Mouse (Mus musculus) kidney, postnatal 25 days (tissue): ENCODE measurements around the gene Borcs5.
"Not testable (repeated sequence)": the region's sequence is repeated elsewhere in the genome, so short reads cannot be mapped to it uniquely, and the experiment has no call there.

Source experiments
- DNase-seq, 2 experiments: peaks; one replicate each; pipeline ENCODE4 v3.0.0; 2021; ENCODE audit warnings: mixed read lengths in 2 of 2

Borcs5 gene

DNA sequence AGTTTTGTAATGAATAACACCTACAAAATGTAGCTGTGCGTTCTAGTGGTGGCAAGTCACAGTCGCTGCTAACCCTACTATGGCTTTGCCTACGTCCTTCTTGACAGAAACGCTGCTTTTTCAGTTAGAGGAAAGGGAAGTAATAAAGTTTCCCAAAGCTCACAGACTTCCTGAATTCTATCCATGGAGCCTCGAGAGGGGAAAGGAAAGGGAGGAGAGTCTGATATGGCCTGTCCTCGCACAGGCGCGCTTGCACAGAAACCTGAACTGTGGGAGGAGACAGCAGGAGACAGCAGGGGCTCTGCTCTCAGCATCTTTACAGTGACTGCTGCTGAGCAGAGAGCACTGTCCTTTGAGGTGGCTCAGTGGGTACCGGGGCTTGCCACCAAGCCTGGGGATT is 8.9 kb upstream of the Borcs5 start:
- peak in 1 of 2 experiments; percentile 54 for DNase-seq

DNA sequence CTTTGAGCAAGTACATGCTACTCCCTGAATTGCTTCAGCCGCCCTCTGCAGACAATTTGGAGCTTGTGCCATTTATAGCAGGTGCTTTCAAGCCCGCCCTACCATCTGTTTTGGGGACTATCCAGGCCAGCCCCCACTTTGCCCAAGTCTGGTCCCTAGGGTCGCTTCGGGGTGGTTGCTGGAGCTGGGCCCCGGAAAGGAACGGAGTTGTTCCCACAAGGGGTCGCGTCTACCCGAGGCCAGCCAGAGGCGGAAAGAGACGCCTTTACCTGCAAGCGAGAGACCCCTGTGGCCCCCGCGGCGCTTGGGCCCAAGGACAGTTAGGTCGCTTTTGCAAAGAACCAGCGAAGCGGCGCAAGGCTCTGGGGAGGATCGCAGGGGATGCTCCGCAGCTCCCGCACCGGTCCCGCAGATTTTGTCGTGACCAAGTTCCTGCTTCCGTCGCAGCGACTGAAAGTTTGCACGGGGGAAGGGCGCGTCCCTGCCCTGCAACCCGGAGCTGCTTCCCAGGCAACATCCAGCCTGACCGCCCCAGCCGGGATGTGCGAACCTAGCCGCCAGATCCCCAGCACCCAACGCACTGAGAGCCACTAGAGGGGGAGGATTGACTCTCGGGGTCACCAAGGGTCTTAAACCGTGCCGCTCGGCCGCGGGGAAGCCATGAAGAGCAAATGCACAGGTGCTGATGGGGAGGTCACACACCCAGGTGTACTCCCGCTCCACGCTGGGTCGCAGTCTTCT is 7.2 kb upstream of the Borcs5 start, which contains the start of gene Mansc1:
TSS of gene Mansc1 (minus strand) at position 542 of the 741 bp plus-strand sequence.
- DNase-seq = peak; percentile 69 to 80

DNA sequence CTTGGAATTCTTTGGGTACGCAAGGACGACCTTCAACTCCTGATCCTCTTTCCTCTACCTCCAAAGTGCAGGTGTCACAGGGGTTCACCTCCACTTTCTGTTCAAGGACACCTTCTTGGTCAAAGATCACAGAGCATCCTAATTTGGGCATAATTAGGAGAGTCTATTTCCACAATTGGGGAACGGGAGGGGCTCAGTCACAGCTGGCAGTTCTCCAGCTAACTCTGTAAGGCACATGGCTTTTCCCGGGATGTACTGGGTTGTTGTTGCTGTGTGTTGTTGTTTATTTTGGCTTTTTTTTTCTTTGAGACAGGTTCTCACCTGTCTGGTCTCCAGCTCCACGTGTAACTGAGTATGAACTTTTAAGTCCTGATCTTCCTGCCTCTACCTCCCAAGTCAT is 6.6 kb upstream of the Borcs5 start:
- peak in 1 of 2 experiments; percentile 19 for DNase-seq

DNA sequence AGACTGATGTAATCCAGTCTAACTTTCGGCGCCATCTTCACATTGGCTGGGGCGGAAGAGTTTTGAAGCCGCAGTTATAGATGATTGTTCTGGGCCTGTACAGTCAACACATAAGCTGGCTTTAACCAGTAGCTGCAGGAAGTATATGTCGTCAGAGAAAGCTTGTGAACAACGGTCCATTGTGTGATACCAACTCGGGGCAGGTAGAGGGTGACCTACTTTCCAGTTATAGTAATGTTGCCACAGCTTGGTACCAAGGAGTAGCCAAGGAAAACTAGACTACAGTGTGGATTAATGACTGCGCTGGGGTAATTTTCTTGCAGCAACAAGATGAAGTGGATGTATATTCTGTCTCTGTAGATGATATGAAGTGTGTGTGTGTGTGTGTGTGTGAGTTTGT is 5.8 kb upstream of the Borcs5 start:
- DNase-seq = no peak

DNA sequence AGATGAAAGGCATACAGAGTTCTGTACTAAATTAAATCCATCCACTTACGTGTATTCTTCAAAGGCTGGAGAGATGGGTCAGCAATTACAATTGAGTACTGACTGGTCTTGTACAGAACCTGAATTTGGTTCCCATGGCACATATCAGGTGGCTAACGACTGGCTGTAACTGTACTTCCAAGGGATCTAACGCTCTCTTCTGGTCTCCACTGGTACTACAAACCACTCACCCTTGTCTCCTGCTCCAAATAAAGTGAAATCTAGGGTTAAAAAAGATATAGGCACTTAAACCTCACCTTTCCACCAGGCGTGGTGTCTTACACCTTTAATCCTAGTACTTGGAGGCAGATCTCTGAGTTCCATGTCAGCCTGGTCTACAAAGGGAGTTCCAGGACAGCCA is 2.8 kb upstream of the Borcs5 start:
- no peak for DNase-seq

DNA sequence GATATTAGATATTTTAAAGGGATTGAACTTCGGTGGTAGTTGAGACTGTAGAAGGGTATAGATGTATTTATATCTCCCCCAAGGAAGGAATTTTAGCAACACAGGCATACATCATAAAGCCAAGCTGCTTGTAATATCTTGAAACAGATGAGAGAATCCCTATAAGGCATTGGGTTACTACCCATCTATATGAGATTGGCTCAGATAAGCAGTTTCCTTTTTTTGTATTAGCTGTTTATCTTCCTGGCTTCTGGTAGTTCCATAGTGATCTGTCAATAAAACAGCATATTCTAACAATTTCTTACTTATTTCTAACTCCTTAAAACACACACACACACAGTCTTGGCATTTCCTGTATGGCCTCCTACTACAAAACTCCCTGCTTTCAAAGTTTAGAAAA is 590 bp downstream of the Borcs5 start:
- DNase-seq = no peak

DNA sequence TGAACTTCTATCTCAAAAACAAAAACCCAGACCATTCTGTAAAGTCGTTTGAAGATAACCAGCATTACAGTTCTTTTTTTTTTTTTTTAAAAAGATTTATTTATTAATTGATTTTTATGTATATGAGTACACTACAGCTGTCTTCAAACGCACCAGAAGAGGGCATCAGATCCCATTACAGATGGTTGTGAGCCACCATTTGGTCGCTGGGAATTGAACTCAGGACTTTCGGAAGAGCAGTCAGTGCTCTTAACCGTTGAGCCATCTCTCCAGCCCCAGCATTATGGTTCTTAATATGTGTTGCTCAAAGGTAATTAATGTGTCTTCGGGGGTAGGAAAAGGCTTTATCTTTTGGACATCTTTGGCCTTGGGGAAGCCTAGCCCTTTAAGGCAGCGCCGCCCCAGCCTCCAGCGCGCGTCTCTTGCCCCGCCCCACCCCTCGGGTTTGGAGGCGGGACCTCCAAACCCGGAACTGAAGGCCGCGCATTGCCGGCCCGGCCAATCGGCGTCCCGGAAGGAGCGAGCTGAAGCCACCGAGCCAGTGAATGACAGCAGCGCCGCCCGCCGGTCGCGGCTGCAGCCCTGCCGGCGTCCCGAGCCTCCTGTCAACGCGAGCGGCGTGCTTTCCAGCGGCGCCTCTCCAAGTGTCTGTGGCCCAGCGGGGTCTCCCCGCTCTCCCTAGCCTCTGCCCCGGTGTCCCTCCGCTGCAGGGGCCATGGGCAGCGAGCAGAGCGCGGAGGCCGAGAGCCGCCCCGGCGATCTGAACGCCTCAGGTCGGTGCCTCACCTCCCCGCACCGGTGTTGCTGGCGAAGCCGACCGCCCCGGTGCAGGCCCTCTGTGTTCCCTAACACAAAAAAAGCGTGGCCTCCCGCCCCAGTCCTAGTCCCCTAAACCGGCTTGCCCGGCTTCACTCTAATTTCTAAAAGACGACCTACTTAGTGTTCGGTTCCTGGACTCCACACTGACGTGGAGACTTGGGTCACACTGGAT is 1.5 kb downstream of the Borcs5 start:
- peak; percentile 94 to 97 for DNase-seq

DNA sequence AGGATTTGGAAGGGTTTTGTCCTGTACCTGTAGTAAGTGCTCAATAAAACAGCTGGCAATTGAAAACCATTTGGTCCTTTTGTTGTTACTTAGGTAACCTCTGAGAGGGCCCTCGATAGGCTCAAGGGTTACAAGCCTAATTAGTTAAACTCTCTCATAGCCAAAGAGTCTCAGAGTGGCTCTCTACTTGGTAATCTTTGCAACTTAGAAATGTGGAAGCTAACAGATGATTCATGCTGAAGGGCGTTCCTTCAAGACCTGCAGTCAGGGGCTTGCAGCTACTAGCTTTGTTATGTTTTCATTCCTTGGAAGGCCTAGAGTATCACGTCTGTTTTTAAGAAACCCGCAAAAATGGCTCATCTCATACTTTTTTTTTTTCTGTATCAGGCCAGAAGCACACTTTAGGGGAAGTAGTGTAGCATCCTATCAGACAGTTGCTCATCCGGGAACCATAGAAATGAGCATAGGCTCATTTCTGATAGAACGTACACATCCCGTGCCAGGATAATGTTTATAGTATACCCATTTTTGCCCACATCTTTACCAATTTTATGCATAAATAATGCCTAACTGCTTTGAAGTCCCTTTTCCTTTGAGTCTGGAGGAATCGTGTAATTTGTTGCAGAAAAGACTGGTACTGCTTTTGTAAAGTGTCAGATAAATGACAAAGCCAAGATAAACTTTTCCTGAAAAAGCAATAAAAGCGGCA is 2.6 kb downstream of the Borcs5 start:
- DNase-seq = no peak

DNA sequence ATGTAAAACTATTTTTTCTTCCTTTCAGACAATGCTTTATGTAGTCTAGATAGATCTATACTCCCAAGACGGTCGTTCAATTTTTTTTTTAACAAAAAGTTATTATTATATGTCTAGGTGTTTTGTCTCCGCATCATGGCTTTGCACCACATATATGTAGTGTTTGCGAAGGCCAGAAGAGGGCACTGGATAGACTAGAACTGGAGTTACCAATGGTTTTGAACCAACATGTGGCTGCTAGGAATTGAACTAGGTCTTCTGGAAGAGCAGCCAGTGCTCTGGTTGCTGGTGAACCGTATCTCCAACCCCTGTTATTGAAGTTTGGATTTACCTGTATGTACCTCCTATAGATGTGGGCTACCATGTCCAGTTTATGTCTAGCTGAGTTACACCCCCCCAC is 4.0 kb downstream of the Borcs5 start:
- no peak for DNase-seq

DNA sequence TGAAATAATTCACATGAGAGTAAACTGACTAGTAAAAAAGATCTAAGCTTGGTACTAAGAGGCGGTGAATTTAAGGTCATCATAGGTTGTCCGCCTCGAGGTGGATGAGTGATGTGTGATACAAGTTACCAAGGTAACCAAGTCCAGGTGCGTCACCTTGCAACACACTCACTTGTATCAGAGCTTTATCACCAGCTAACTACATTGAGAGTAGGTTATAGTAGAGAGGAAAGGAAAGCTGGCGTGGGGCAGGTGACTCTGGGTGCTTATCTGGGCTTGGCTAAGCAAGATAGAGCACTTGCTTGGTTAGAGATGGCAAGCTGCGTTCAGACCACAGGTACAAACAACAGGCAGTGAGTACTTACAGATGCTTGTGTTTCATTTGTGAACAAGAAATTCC is 7.5 kb downstream of the Borcs5 start:
- no peak for DNase-seq

DNA sequence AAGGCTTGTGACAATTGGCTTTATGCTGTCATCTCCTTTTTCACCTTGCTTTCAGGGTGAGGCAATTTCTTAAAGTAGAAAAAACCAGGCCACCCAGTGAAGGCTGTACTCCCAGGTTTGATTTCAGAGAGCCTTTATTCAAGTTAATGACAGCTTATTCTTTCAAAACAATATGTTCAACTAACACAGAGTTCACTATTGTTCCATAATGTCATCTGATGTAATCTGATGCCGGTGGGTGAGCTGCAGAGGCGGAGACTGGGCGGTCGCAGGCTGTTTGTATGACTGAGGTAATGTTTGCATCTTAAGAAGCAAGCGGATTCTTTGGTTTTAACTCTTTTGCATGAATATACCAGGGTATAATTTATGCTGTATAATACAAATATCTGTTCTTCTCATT is 8.3 kb downstream of the Borcs5 start:
- DNase-seq = no peak

DNA sequence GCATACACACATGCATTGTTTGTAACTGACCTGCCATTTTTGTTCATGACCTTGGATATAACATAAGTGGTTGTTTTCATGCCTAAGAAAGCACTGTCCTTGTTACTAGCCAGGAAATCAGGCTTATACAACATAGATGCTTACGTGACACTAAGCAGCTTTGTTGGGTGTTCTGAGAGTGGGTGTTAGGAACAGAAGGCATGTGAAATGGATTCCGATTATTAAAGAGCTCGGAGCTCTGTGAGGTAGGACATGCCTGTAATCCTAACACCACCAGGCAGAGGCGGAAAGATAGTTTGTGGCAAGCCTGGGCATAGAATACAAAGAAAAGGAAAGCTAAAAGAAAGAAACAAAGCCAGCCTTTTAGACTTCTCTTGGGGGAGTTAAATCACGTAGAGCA is 9.0 kb downstream of the Borcs5 start:
- DNase-seq = no peak

DNA sequence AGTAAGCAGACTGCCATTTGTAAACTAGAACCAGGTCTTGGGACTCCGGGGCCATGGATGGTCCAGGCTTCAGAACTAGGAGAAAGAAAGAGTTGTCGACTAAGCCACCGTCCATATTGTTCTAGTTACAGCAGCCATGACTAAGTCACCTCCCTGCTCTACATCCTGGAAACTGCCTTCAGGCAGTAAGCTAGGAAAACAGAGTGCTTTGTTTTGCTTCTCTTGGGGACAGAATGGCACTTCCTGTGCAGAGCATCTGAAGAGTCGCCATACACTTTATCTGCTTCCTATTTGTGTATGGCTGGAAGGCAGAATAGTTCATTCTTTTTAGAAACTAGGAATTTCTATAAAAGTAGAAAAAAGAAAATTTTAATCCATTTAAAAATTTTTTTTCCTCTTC is 17.2 kb downstream of the Borcs5 start:
- DNase-seq = no peak

DNA sequence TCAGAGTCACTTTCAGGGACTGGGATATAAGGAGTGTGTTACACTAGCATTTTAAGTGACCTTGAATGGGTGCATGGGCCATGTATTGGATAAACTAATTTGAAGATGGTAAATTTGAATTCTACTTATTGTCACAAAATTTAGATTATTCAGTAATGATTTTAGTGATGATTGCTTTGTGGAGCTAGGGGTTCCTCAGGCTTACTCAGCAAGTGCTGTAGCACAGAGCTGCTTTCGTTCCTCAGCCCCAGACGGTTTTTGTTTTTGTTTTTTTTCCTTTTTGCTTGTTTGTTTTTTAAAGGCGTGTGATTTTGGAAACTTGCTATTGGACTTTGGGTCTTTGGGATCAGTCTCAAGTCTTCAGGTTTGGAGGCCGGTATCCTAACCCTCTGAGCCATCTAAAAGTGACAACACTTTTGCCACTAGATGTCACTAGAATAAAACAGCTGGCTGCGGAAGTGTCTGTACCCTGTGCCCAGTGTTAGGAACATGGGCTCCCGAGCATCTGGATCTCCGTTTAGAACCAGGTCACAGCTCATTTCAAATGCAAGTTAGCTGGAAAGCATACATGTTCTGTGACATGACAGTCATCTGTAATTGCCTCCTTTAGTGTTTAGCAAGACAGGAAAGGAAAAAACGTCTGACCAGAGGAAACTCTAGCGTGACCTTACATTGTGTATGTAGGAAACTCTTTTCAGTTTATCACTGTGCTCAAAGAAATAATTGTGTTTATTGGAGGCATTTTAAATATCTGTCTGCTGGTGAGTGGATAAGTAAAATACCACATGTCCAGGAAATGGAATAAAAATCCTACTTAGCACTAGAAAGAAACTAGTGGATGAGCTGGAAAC is 20.0 kb downstream of the Borcs5 start:
- peak; percentile 58 to 66 for DNase-seq

DNA sequence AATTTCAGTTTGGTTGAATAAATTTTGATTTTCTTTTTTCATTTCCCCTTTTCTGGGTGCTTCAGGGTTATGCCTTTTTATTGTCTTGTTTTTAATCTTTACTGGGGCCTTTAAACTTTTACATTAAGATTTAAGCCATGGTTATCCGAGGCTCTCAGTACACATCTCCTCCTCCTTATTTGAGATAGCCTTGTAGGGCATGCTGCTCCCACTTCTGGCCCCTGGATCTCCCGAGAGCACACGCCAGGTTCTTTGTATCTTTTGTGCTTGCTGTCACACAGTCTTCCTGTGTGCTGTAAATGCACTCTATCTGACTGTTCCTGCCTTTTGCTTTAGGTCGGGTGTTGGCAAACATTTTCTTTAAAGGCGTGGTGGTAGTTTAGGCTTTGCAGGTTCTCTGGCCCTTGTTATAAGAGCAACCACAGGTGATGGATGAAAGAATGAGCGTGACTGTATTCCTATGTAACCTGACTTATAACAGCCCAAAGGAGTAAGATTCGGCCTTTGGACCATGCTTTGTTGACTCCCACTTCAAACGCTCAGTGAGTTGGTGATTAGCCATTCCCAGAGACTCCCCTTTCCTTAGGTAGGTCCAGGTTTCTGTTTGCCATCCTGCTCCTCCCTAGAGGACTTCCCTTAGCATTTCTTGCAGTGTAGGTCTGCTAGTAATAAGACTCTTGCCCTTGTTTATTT is 21.6 kb downstream of the Borcs5 start:
- DNase-seq = no peak

DNA sequence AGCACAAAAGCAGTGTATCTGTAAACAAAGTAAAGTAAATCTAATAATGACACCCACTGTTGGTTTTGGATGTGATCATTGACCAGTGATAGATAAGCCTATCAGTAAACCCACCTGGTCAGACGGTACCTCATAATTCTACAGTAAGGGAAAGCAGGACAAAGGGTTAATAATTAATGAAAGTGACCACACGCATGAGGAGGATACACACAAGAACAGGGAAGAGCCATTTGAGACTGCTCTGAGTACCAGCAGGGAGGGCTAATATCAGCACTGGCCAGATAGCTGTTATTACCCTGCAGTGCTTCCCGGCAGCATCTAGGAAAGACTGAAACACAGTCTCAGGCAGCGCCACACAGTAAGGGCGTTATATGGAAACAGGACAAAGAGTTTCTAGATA is 25.3 kb downstream of the Borcs5 start:
- no peak for DNase-seq

DNA sequence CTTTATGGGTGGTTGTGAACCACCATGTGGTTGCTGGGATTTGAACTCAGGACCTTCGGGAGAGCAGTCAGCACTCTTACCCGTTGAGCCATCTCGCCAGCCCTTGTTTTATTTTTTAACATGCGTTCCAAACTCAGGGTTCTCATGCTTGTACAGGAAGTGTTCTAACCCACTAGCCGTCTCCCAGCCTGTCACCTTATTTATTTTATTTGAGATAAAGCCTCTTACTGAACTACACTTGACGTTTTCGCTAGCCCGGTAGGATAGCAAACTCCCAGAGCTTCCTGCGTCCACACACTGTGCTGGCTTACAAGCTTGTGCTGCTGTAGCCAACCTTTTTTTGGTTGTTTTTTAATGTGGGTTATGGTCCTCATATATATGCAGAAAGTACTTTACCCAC is 26.5 kb downstream of the Borcs5 start:
- no peak for DNase-seq

DNA sequence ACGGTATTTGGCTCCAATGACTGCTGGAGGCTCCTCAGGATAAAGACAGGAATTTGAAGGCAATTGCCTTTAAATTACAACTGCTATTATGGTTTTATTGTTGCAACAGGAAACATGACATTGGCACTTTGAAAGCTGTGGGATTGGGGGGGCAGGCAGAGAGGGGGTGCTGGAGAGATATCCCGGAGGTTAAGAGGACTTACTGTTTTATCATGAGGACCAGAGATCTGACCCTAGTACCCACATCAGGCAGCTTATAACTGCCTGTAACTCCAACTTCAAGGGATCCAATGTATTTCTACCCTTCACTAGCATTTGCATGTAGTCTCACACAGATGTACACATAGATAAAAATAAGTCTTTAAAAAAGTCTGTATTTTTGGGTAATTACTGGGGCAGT is 29.2 kb downstream of the Borcs5 start:
- no peak for DNase-seq

DNA sequence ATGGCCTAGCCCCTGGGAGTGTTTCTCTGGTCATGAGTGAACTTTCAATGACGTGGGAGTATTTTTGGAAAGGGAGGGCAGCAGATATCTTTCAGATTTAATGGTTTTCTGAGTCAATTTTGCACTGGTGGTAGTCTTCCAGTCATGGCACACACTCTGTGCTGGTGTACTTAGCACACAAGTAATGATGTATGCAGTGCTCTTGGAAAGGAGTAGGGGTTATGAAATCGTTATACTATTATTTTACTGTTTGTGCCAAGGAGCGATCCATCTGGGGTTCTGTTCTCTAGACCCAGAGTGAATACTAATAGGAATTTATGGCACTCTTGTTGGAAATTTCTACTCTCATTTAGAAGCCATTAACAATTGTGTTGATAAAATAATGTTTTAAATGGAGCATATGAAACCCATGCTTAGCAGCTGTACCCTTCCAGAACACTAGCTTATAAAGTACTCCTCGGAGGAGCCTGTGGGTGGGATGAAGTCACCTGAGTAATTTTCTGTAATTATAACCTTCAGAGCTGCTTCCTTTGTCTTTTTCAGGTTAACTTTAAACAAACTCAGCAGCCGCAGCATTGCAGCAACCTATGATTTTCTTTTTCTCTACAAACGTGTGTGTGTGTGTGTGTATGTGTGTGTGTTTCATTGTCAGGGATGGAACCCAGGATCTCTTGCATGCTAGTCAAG is 30.0 kb downstream of the Borcs5 start:
- no peak for DNase-seq

DNA sequence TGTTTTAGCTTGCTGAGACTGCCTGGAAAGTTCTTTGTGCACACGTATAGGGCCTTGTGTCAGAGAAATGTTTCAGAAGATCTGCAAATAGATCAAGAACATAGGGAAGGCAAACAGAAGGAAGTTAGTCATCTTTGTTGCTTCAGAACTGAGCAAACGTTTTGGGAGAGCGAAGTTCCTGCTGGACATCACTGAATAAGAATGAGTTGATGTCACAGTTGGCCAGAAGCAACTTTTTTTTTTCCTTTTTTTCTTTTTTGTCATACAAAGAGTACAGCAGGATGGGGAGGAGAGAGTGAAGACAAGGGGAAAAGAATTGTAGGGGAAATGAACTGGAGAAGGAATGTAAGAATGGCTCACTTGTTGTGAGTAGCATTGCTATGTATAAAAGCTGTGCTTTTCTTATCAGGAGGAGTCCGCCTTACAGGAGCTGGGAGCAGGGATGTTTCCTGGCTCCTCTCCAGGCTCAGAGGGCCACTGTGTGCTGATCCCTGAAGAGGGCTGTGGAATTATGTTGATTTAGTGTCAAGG is 31.6 kb downstream of the Borcs5 start:
- peak; percentile 40 to 60 for DNase-seq

DNA sequence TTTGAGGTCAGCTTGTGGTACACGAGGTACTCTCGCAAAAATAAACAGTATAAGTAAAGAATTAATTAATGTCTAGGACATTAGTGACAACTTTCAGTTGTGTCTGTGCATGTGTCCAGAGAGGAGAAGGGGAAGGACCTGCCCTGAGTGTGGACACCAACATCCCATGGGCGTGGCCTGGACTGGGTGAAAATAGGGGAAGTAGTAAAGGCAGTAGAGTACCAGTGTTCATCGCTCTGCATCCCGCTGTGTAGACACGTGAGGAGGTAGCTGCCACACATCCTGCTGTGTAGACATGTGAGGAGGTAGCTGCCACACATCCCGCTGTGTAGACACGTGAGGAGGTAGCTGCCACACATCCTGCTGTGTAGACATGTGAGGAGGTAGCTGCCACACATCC is 34.4 kb downstream of the Borcs5 start:
- DNase-seq = not testable (repeated sequence)
